Mouse (Mus musculus) erythroblast, embryonic 14.5 days (primary cell): ENCODE measurements around the gene Ap1m2.

Experiments
- GATA1 ChIP-seq: IDR thresholded peaks from 2 replicates; pipeline ENCODE4 v1.6.1; 2012; ENCODE audit warnings: low read length, inconsistent platforms, mixed read lengths
- TAL1 ChIP-seq: IDR thresholded peaks from 3 replicates; pipeline ENCODE4 v1.6.1; 2012; ENCODE audit warnings: low read length, inconsistent platforms, mixed read lengths

DNA sequence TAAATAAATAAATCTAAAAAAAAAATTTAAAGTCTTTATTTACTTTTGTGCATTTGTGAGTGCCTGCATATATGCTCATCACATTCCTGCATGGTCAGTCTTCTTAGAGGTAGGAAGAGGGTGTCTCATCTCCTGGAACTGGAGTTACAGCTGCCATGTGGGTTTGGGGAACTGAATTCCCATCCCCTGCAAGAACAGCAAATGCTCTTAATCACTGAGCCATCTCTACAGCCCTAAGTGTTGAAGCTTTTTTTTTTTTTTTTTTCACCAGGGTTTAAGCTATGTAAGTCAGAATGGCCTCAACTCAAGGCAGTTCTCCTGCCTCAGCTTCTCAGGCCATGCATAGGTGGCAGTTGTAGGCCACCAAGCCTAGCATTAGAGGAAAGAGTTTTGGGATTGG lies 22.6 kb upstream of the Ap1m2 start:
- no peak for TF ChIP-seq TAL1
- TF ChIP-seq GATA1 = no peak
